Mouse (Mus musculus) cerebellum, postnatal 25 days (tissue): ENCODE data around the gene Gm10256.
"Not testable (repeated sequence)": the region's sequence is repeated elsewhere in the genome, so short reads cannot be mapped to it uniquely, and the experiment has no call there.

ENCODE experiments used
- DNase-seq, 2 experiments: peaks; one replicate each; pipeline ENCODE4 v3.0.0; 2021; ENCODE audit warnings: mixed read lengths in 2 of 2

The Gm10256 gene

DNA sequence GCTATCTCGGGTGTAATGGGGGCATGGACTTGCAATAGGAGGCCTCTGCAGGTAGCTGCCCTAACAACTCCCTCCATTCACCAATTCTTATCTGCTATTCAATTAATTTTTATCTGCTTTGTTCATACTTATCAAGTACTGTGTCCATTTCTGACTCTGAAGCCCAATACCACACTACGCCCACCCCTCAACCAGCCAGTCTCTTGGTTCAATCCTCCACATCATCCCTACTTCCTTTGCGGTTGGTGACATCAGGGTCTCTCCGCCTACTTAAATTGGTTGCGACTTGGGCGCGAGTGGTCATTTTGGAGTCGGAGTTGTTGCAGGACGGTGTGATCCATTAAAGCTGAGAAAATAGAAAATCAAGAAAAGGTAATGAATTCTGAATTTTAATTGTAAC, at the start of gene Gm10256, which contains the start of gene Rbmy:
Gene Gm10256, plus strand, starts transcription at position 320 of the 400 bp plus-strand sequence.
Gene Rbmy, plus strand, starts transcription at position 301 of the 400 bp plus-strand sequence.
- not testable (repeated sequence) for DNase-seq

DNA sequence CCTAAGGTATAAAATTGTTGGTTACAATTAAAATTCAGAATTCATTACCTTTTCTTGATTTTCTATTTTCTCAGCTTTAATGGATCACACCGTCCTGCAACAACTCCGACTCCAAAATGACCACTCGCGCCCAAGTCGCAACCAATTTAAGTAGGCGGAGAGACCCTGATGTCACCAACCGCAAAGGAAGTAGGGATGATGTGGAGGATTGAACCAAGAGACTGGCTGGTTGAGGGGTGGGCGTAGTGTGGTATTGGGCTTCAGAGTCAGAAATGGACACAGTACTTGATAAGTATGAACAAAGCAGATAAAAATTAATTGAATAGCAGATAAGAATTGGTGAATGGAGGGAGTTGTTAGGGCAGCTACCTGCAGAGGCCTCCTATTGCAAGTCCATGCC, 34.4 kb upstream of the Gm10256 start, which contains the start of gene Gm4064:
Gene Gm4064, minus strand, starts transcription at position 101 of the 400 bp plus-strand sequence.
- not testable (repeated sequence) for DNase-seq

DNA sequence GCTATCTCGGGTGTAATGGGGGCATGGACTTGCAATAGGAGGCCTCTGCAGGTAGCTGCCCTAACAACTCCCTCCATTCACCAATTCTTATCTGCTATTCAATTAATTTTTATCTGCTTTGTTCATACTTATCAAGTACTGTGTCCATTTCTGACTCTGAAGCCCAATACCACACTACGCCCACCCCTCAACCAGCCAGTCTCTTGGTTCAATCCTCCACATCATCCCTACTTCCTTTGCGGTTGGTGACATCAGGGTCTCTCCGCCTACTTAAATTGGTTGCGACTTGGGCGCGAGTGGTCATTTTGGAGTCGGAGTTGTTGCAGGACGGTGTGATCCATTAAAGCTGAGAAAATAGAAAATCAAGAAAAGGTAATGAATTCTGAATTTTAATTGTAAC, 70.2 kb downstream of the Gm10256 start, which contains the start of gene Gm10352:
Gene Gm10352, plus strand, starts transcription at position 301 of the 400 bp plus-strand sequence.
- DNase-seq: not testable (repeated sequence)
